Mouse (Mus musculus) liver, postnatal 0 days (tissue): ENCODE results near the gene Hivep3.

ENCODE experiments used
- CTCF ChIP-seq: sonication (generic); IDR thresholded peaks from 2 replicates; pipeline ENCODE4 v1.5.1; 2016; ENCODE audit warnings: antibody characterized with exemption, low read depth
- EP300 ChIP-seq: IDR thresholded peaks from 2 replicates; pipeline ENCODE4 v1.6.1; 2016; ENCODE audit warnings: antibody characterized with exemption, low read depth, mild to moderate bottlenecking

DNA sequence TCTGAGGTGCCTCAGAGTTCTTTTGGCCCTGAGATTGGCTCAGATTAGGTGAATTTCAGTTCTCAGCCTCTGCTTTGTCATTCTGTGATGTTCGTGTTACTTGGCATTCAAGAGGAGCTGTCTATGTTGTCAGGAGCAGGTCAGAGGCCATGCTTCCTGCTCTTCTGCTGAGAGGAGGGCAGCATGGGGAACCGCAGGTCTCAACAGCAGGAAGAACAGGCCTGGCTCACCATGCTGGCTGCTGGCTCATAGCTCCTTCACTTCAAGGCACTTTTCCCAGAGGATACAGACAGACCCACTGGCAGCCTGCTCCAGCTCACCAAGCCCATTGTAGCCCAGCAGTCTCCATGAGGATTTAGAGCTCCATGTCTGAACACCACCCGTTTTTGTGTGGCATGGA is 109.7 kb downstream of the Hivep3 start:
- TF ChIP-seq EP300 (no peak), CTCF (no peak)
